29 mouse cellular contexts compared by ENCODE assay signal in the genomic region with DNA sequence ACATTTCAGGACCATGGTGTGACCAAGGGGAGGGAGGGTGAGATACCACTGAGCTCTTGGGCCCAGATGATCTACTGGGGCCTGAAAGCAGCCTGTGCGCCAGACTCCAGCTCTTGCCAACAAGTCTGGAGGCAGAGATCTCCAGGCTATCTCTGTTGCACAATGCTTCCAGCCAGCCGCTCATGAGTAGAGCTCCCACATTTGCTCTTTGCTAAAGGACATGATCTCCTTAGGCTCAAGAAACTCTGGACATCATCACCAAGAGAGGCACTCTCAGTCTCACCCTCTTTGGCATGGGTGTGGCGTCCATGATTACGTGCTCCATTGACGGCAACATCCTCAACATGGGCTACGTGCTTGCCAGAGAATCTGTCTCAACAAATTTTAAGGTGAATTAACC. TPM values are rescaled to one million over a fixed set of nuclear protein-coding genes. Genes with fewer than 3 reads are reported as not detected.
A peak's percentile ranks its signal among the peaks of the same experiment; 100 is the strongest.
DNase-seq lines count a peak whose midpoint lies in the region; ATAC-seq and TF ChIP-seq lines count a peak whose summit lies in the region.
"Had no signal": no experiment of that assay in that cellular context is flagged by ENCODE, and none has a peak within 500 bp of the region (broad histone marks: within the 10 kb centered on the region; RNA-seq: fewer than 3 reads in every experiment).

No protein-coding gene starts in this region.

- H3K4me3 ChIP-seq in heart, embryonic 11.5 days (ENCODE audit: low read depth, low read length) = no peak overlapping the region
- H3K4me3 ChIP-seq in midbrain, embryonic 11.5 days (ENCODE audit: low read depth, low read length) = no peak overlapping the region
- H3K4me3 ChIP-seq in midbrain, embryonic 10.5 days = no peak overlapping the region
- peak overlapping the region; percentile 39; the same call in 1 of the 2 replicates for H3K4me3 ChIP-seq in E14TG2a.4 (replicated peaks; ENCODE audit: low read length)
- H3K4me3 ChIP-seq: embryonic facial prominence, embryonic 13.5 days; embryonic facial prominence, embryonic 15.5 days; erythroblast, embryonic 14.5 days; forebrain, embryonic 10.5 days; forebrain, embryonic 12.5 days had no signal

- ATAC-seq in heart, embryonic 11.5 days (replicated peaks; ENCODE audit: insufficient number of reproducible peaks, low FRiP score, low TSS enrichment) = no peak
- no peak for ATAC-seq in midbrain, embryonic 11.5 days (ENCODE audit: low FRiP score)
- ATAC-seq: activated CD4-positive, CD25-positive, alpha-beta regulatory T cell, adult 4 months; forebrain, embryonic 14.5 days; forebrain, embryonic 16.5 days; Patski had no signal

- TF ChIP-seq CTCF in E14TG2a.4 (conservative IDR thresholded peaks at IDR 0.05; ENCODE audit: low read length) = no peak

- H3K36me3 ChIP-seq in heart, embryonic 11.5 days (ENCODE audit: control insufficient read depth, insufficient read depth, low read length) = no peaks in the 10 kb centered on the region
- no peaks in the 10 kb centered on the region for H3K36me3 ChIP-seq in midbrain, embryonic 11.5 days (ENCODE audit: control insufficient read depth, insufficient read depth, low read length)
- H3K36me3 ChIP-seq in midbrain, embryonic 10.5 days = no peaks in the 10 kb centered on the region
- no peaks in the 10 kb centered on the region for H3K36me3 ChIP-seq in E14TG2a.4 (ENCODE audit: insufficient read depth, low read length)
- H3K36me3 ChIP-seq: embryonic facial prominence, embryonic 13.5 days; embryonic facial prominence, embryonic 15.5 days; forebrain, embryonic 10.5 days; forebrain, embryonic 12.5 days; G1E had no signal

- H3K27ac ChIP-seq in heart, embryonic 11.5 days (ENCODE audit: low read depth, low read length) = no peak overlapping the region
- no peak overlapping the region for H3K27ac ChIP-seq in midbrain, embryonic 11.5 days (ENCODE audit: low read depth, low read length)
- H3K27ac ChIP-seq in midbrain, embryonic 10.5 days (replicated peaks) = no peak overlapping the region
- H3K27ac ChIP-seq: embryonic facial prominence, embryonic 13.5 days; embryonic facial prominence, embryonic 15.5 days; forebrain, embryonic 10.5 days; forebrain, embryonic 12.5 days had no signal

- H3K27me3 ChIP-seq in heart, embryonic 11.5 days (ENCODE audit: control insufficient read depth, insufficient read depth, low read length) = peaks cover 5% of the 10 kb centered on the region; the same call in 1 of the 2 replicates
- H3K27me3 ChIP-seq in midbrain, embryonic 11.5 days (ENCODE audit: control insufficient read depth, insufficient read depth, low read length) = no peaks in the 10 kb centered on the region
- H3K27me3 ChIP-seq in midbrain, embryonic 10.5 days (ENCODE audit: low read depth, poor library complexity, severe bottlenecking) = peaks cover 20% of the 10 kb centered on the region
- H3K27me3 ChIP-seq in E14TG2a.4 (ENCODE audit: insufficient read depth, low read length) = peaks cover 42% of the 10 kb centered on the region
- H3K27me3 ChIP-seq: embryonic facial prominence, embryonic 15.5 days; Patski had no signal

- no peak overlapping the region for H3K4me2 ChIP-seq in heart, embryonic 11.5 days
- no peak overlapping the region for H3K4me2 ChIP-seq in midbrain, embryonic 11.5 days
- H3K4me2 ChIP-seq: embryonic facial prominence, embryonic 13.5 days; embryonic facial prominence, embryonic 15.5 days; forebrain, embryonic 12.5 days had no signal

- DNase-seq in heart, adult 11 months = peak; percentile 96
- peak; percentile 23 for DNase-seq in midbrain, embryonic 11.5 days (ENCODE audit: low spot score, missing footprints)
- no peak for DNase-seq in midbrain, embryonic 10.5 days (ENCODE audit: low spot score)
- DNase-seq in adipocyte (ENCODE audit: low spot score) = peak; percentile 29
- DNase-seq in testis, postnatal 14 days (ENCODE audit: low spot score) = no peak
- DNase-seq: adrenal gland, adult 2 months; adrenal gland, postnatal 10 days; adrenal gland, postnatal 25 days; cerebellum, adult 11 months; cerebellum, adult 18-20 months; cerebellum, adult 8-10 months; cerebellum, adult 9-11 months; cerebellum, postnatal 14 days; cerebellum, postnatal 36 days; embryo, embryonic 11 days had no signal

- H3K9ac ChIP-seq in heart, embryonic 11.5 days (ENCODE audit: low read depth, low read length) = no peak overlapping the region
- no peak overlapping the region for H3K9ac ChIP-seq in midbrain, embryonic 11.5 days (ENCODE audit: low read length)
- H3K9ac ChIP-seq: embryonic facial prominence, embryonic 13.5 days; embryonic facial prominence, embryonic 15.5 days; forebrain, embryonic 12.5 days had no signal

- no peaks in the 10 kb centered on the region for H3K4me1 ChIP-seq in heart, embryonic 11.5 days (ENCODE audit: control insufficient read depth, insufficient read depth, low read length)
- H3K4me1 ChIP-seq in midbrain, embryonic 11.5 days (ENCODE audit: control insufficient read depth, insufficient read depth, low read length) = no peaks in the 10 kb centered on the region
- no peaks in the 10 kb centered on the region for H3K4me1 ChIP-seq in midbrain, embryonic 10.5 days
- peaks cover 21% of the 10 kb centered on the region for H3K4me1 ChIP-seq in E14TG2a.4 (replicated peaks; ENCODE audit: low read depth, low read length)
- H3K4me1 ChIP-seq: embryonic facial prominence, embryonic 13.5 days; embryonic facial prominence, embryonic 15.5 days; forebrain, embryonic 12.5 days had no signal

- H3K9me3 ChIP-seq in heart, embryonic 11.5 days (replicated peaks; ENCODE audit: control insufficient read depth, low read length) = no peaks in the 10 kb centered on the region
- H3K9me3 ChIP-seq in midbrain, embryonic 11.5 days (ENCODE audit: control insufficient read depth, low read length) = no peaks in the 10 kb centered on the region
- no peaks in the 10 kb centered on the region for H3K9me3 ChIP-seq in midbrain, embryonic 10.5 days (replicated peaks)
- H3K9me3 ChIP-seq in E14TG2a.4 (ENCODE audit: low read length) = no peaks in the 10 kb centered on the region
- H3K9me3 ChIP-seq: embryonic facial prominence, embryonic 13.5 days; embryonic facial prominence, embryonic 15.5 days; forebrain, embryonic 10.5 days; forebrain, embryonic 12.5 days; G1E had no signal

- WGBS in heart, embryonic 11.5 days (ENCODE audit: insufficient replicate concordance) = 85% methylated on average over 6 of the region's 6 CpGs
- 85% methylated on average over 6 of the region's 6 CpGs for WGBS in midbrain, embryonic 11.5 days
- WGBS in midbrain, embryonic 10.5 days = 88% methylated on average over 6 of the region's 6 CpGs

RNA-seq across cellular contexts. Expression of gene Tmem52, which starts 5.3 kb away (rescaled TPM):
- polyA plus RNA-seq in heart, embryonic 11.5 days (2014; fragmentation: Nextera tagmentation; extraction: Ambion mirVana) = not detected in 2 replicates
- polyA plus RNA-seq in midbrain, embryonic 11.5 days (2014; fragmentation: Nextera tagmentation; extraction: Ambion mirVana) = not detected in 2 replicates
- 0.14 TPM in 1 of 2 replicates, not detected in the other for polyA plus RNA-seq in midbrain, embryonic 10.5 days (2016; fragmentation: Nextera tagmentation; extraction: Ambion mirVana)
- polyA plus RNA-seq: activated CD4-positive, CD25-positive, alpha-beta regulatory T cell, adult 4 months; C2C12; embryonic facial prominence, embryonic 11.5 days; erythroblast, embryonic 14.5 days; forebrain, embryonic 10.5 days; forebrain, embryonic 12.5 days; forebrain, embryonic 14.5 days; forebrain, embryonic 16.5 days; G1E had no signal

RNA-seq across cellular contexts. Expression of gene Gnb1, which starts 27.6 kb away (rescaled TPM):
- polyA plus RNA-seq in heart, embryonic 11.5 days (2014; fragmentation: Nextera tagmentation; extraction: Ambion mirVana) = 410 and 416 TPM in 2 replicates
- 771 and 811 TPM in 2 replicates for polyA plus RNA-seq in midbrain, embryonic 11.5 days (2014; fragmentation: Nextera tagmentation; extraction: Ambion mirVana)
- polyA plus RNA-seq in midbrain, embryonic 10.5 days (2016; fragmentation: Nextera tagmentation; extraction: Ambion mirVana) = 630 and 714 TPM in 2 replicates

RNA-seq across cellular contexts. Expression of gene Cfap74, which starts 54.6 kb away (rescaled TPM):
- polyA plus RNA-seq in heart, embryonic 11.5 days (2014; fragmentation: Nextera tagmentation; extraction: Ambion mirVana) = 1.6 and 1.8 TPM in 2 replicates
- 6.3 and 6.5 TPM in 2 replicates for polyA plus RNA-seq in midbrain, embryonic 11.5 days (2014; fragmentation: Nextera tagmentation; extraction: Ambion mirVana)
- 7.8 and 8.9 TPM in 2 replicates for polyA plus RNA-seq in midbrain, embryonic 10.5 days (2016; fragmentation: Nextera tagmentation; extraction: Ambion mirVana)
- polyA plus RNA-seq: erythroblast, embryonic 14.5 days; G1E had no signal

Comparison
In these comparisons a context has a peak if more than half of its experiments do, and no peak if none do; other contexts are left out.
1. DNase-seq: peak in heart, adult 11 months (single experiment), midbrain, embryonic 11.5 days (single experiment) and adipocyte (single experiment); none in midbrain, embryonic 10.5 days (single experiment) and testis, postnatal 14 days (single experiment).